Mouse (Mus musculus) heart, embryonic 15.5 days (tissue): ENCODE measurements around the gene Gm10160. TPM values are rescaled to one million over a fixed set of nuclear protein-coding genes. Genes with fewer than 3 reads are reported as not detected.

ENCODE experiments used
- ATAC-seq: fragments of 200-750 bp; cut with Nextera tagmentation; replicated peaks from 2 replicates; pipeline ENCODE4 v1.8.0; 2017; ENCODE audit warnings: low read depth, moderate TSS enrichment; ENCODE audit not compliant: insufficient number of reproducible peaks, insufficient read depth, low FRiP score
- H3K27ac ChIP-seq: fragments of 300-500 bp; sonication (generic); 2 replicates; pipeline ENCODE4 v1.5.1; 2015; ENCODE audit warnings: mild to moderate bottlenecking, inconsistent platforms
- H3K27me3 ChIP-seq: fragments of 300-500 bp; sonication (generic); 2 replicates; pipeline ENCODE4 v1.6.1; 2015; ENCODE audit warnings: inconsistent platforms
- H3K36me3 ChIP-seq: fragments of 300-500 bp; sonication (generic); 2 replicates; pipeline ENCODE4 v1.6.1; 2015; ENCODE audit warnings: mild to moderate bottlenecking, inconsistent platforms
- H3K4me1 ChIP-seq: fragments of 300-500 bp; sonication (generic); replicated peaks from 2 replicates; pipeline ENCODE4 v1.6.1; 2015; ENCODE audit warnings: inconsistent platforms
- H3K4me2 ChIP-seq: fragments of 300-500 bp; sonication (generic); 2 replicates; pipeline ENCODE4 v1.6.1; 2015; ENCODE audit warnings: inconsistent platforms, mild to moderate bottlenecking, moderate library complexity
- H3K4me3 ChIP-seq: fragments of 300-500 bp; sonication (generic); 2 replicates; pipeline ENCODE4 v1.5.1; 2015; ENCODE audit warnings: mild to moderate bottlenecking, inconsistent platforms
- H3K9ac ChIP-seq: fragments of 300-500 bp; sonication (generic); 2 replicates; pipeline ENCODE4 v1.6.1; 2015; ENCODE audit warnings: mild to moderate bottlenecking, inconsistent platforms
- H3K9me3 ChIP-seq: fragments of 300-500 bp; sonication (generic); replicated peaks from 2 replicates; pipeline ENCODE4 v1.6.1; 2016; ENCODE audit warnings: inconsistent platforms
- WGBS: fragments of 180-500 bp; shearing (Covaris S2); methylation state at CpG from one replicate; pipeline ENCODE4 v1.1.7; 2015; ENCODE audit warnings: mixed read lengths; 5-methylcytosine and 5-hydroxymethylcytosine counted together
- polyA plus RNA-seq: library from polyadenylated mRNA; unstranded; fragments of >200 nt; fragmentation: Nextera tagmentation; extraction: Ambion mirVana; gene quantifications from 2 replicates; pipeline ENCODE4 v1.2.1, GENCODE M21; 2015

Gm10160 gene
- polyA plus RNA-seq, 1 experiment from 2014 or later = not detected

- Histone ChIP-seq H3K9me3 (no peaks in the 10 kb centered on the region), H3K4me1 (peaks cover 13% of the 10 kb centered on the region), H3K27me3 (no peaks in the 10 kb centered on the region), H3K9ac (no peak overlapping the region), H3K4me3 (no peak overlapping the region), H3K4me2 (no peak overlapping the region), H3K27ac (no peak overlapping the region), H3K36me3 (peaks cover 18% of the 10 kb centered on the region; the same call in 1 of the 2 replicates)
- WGBS = 29% methylated on average over 6 of the region's 6 CpGs
- peak; percentile 65 for ATAC-seq
Measured at GRCm38 (mm10) chr7:81868158-81868557, 12.6 kb upstream of the Gm10160 start.

GRCm38 (mm10) chr7:81867231-81867930, 11.8 kb upstream of the Gm10160 start:
- no peaks in the 10 kb centered on the region for H3K9me3 ChIP-seq
- no peak for ATAC-seq

GRCm38 (mm10) chr7:81865937-81866336, 10.3 kb upstream of the Gm10160 start:
- WGBS = 97% methylated on average over 6 of the region's 6 CpGs
- no peak overlapping the region for H3K27ac ChIP-seq
- no peak overlapping the region for H3K4me2 ChIP-seq
- H3K4me1 ChIP-seq = peaks cover 33% of the 10 kb centered on the region
- no peak overlapping the region for H3K4me3 ChIP-seq
- H3K9ac ChIP-seq = no peak overlapping the region
- no peaks in the 10 kb centered on the region for H3K27me3 ChIP-seq
- 0 out of 2 replicates have a peak, but pooled peaks cover 10% of the 10 kb centered on the region for H3K36me3 ChIP-seq
- H3K9me3 ChIP-seq = no peaks in the 10 kb centered on the region
- ATAC-seq = no peak

More at GRCm38 (mm10) chr7:81867231-81867930, 11.8 kb upstream of the Gm10160 start:
- H3K27ac ChIP-seq = no peak overlapping the region
- H3K36me3 ChIP-seq = peaks cover 18% of the 10 kb centered on the region; the same call in 1 of the 2 replicates
- H3K27me3 ChIP-seq = no peaks in the 10 kb centered on the region
- no peak overlapping the region for H3K4me3 ChIP-seq
- WGBS = 76% methylated on average over 9 of the region's 9 CpGs
- H3K4me2 ChIP-seq = no peak overlapping the region
- H3K9ac ChIP-seq = no peak overlapping the region
- H3K4me1 ChIP-seq = peaks cover 20% of the 10 kb centered on the region

GRCm38 (mm10) chr7:81864552-81864951, 9.0 kb upstream of the Gm10160 start:
- no peak overlapping the region for H3K9ac ChIP-seq
- H3K27ac ChIP-seq = no peak overlapping the region
- WGBS = 86% methylated on average over 6 of the region's 6 CpGs
- ATAC-seq = no peak
- H3K4me3 ChIP-seq = no peak overlapping the region
- H3K4me1 ChIP-seq = peaks cover 42% of the 10 kb centered on the region
- 0 out of 2 replicates have a peak, but pooled peaks cover 4% of the 10 kb centered on the region for H3K36me3 ChIP-seq
- no peaks in the 10 kb centered on the region for H3K27me3 ChIP-seq
- no peaks in the 10 kb centered on the region for H3K9me3 ChIP-seq
- no peak overlapping the region for H3K4me2 ChIP-seq

GRCm38 (mm10) chr7:81862587-81863583, 7.3 kb upstream of the Gm10160 start:
- no peak for ATAC-seq
- Histone ChIP-seq H3K9me3 (no peaks in the 10 kb centered on the region), H3K9ac (no peak overlapping the region), H3K4me3 (peak overlapping the region; percentile 3; the same call in 1 of the 2 replicates), H3K36me3 (0 out of 2 replicates have a peak, but pooled peaks cover 4% of the 10 kb centered on the region), H3K4me2 (peak overlapping the region; percentile 14; the same call in 1 of the 2 replicates), H3K27ac (peak overlapping the region; percentile 70), H3K27me3 (no peaks in the 10 kb centered on the region), H3K4me1 (peaks cover 54% of the 10 kb centered on the region)
- WGBS = 63% methylated on average over 24 of the region's 24 CpGs

GRCm38 (mm10) chr7:81861921-81862320, 6.3 kb upstream of the Gm10160 start:
- ATAC-seq = no peak
- H3K4me2 ChIP-seq = no peak overlapping the region; the same call in 1 of the 2 replicates
- peaks cover 53% of the 10 kb centered on the region for H3K4me1 ChIP-seq

GRCm38 (mm10) chr7:81861461-81861860, 5.9 kb upstream of the Gm10160 start:
- WGBS = 88% methylated on average over 2 of the region's 2 CpGs
- Histone ChIP-seq H3K4me3 (no peak overlapping the region), H3K36me3 (0 out of 2 replicates have a peak, but pooled peaks cover 4% of the 10 kb centered on the region), H3K9me3 (no peaks in the 10 kb centered on the region), H3K9ac (no peak overlapping the region), H3K4me2 (peak overlapping the region; percentile 92; the same call in 1 of the 2 replicates), H3K27me3 (no peaks in the 10 kb centered on the region), H3K27ac (peak overlapping the region; percentile 60; the same call in 1 of the 2 replicates), H3K4me1 (peaks cover 53% of the 10 kb centered on the region)
- ATAC-seq = no peak

More at GRCm38 (mm10) chr7:81861921-81862320, 6.3 kb upstream of the Gm10160 start:
- Histone ChIP-seq H3K9me3 (no peaks in the 10 kb centered on the region), H3K27me3 (no peaks in the 10 kb centered on the region), H3K9ac (no peak overlapping the region), H3K4me3 (no peak overlapping the region), H3K27ac (peak overlapping the region; percentile 60; the same call in 1 of the 2 replicates), H3K36me3 (0 out of 2 replicates have a peak, but pooled peaks cover 4% of the 10 kb centered on the region)
- WGBS = 57% methylated on average over 4 of the region's 4 CpGs

GRCm38 (mm10) chr7:81860996-81861395, 5.4 kb upstream of the Gm10160 start:
- Histone ChIP-seq H3K9ac (0 out of 2 replicates have a peak overlapping the region, but pooled peaks have one; percentile 11), H3K4me3 (peak overlapping the region; percentile 72), H3K9me3 (no peaks in the 10 kb centered on the region), H3K36me3 (0 out of 2 replicates have a peak, but pooled peaks cover 3% of the 10 kb centered on the region), H3K27me3 (no peaks in the 10 kb centered on the region), H3K4me2 (peak overlapping the region; percentile 92), H3K27ac (peak overlapping the region; percentile 60; the same call in 1 of the 2 replicates), H3K4me1 (peaks cover 53% of the 10 kb centered on the region)
- no peak for ATAC-seq
- 81% methylated on average over 5 of the region's 5 CpGs for WGBS

- H3K4me3 ChIP-seq = peak overlapping the region; percentile 72
- H3K9me3 ChIP-seq = no peaks in the 10 kb centered on the region
- H3K4me2 ChIP-seq = peak overlapping the region; percentile 92
- 37% methylated on average over 11 of the region's 11 CpGs for WGBS
- no peaks in the 10 kb centered on the region for H3K36me3 ChIP-seq
- H3K27me3 ChIP-seq = no peaks in the 10 kb centered on the region
- H3K4me1 ChIP-seq = peaks cover 53% of the 10 kb centered on the region
- peak overlapping the region; percentile 60 for H3K27ac ChIP-seq
- peak overlapping the region; percentile 73 for H3K9ac ChIP-seq
- ATAC-seq = 0 out of 2 replicates have a peak, but pooled peaks have one; percentile 12
Measured at GRCm38 (mm10) chr7:81860071-81860470, 4.5 kb upstream of the Gm10160 start.

GRCm38 (mm10) chr7:81858968-81859721, 3.6 kb upstream of the Gm10160 start, which contains the start of gene Tm6sf1:
Gene Tm6sf1, plus strand, starts transcription at chr7:81859001.
- no peaks in the 10 kb centered on the region for H3K36me3 ChIP-seq
- WGBS = under 1% methylated on average over 64 of the region's 64 CpGs
- H3K4me1 ChIP-seq = peaks cover 61% of the 10 kb centered on the region

More at GRCm38 (mm10) chr7:81858968-81859721, 3.6 kb upstream of the Gm10160 start, which contains the start of gene Tm6sf1:
- Histone ChIP-seq H3K4me2 (peak within 1 kb of the TSS; percentile 92), H3K9me3 (no peaks in the 10 kb centered on the region), H3K4me3 (peak within 1 kb of the TSS; percentile 72), H3K27ac (peak within 1 kb of the TSS; percentile 60), H3K9ac (peak within 1 kb of the TSS; percentile 73), H3K27me3 (no peaks in the 10 kb centered on the region)
- peak; percentile 53 for ATAC-seq
